Mouse (Mus musculus): Measurements from ENCODE around the gene Olfr872. TPM values are rescaled to one million over a fixed set of nuclear protein-coding genes. Genes with fewer than 3 reads are reported as not detected.
"Not testable (repeated sequence)": the region's sequence is repeated elsewhere in the genome, so short reads cannot be mapped to it uniquely, and the experiment has no call there.

Olfr872 gene
- polyA plus RNA-seq (2014; fragmentation: Nextera tagmentation; extraction: Ambion mirVana): not detected in 2 replicates

DNA sequence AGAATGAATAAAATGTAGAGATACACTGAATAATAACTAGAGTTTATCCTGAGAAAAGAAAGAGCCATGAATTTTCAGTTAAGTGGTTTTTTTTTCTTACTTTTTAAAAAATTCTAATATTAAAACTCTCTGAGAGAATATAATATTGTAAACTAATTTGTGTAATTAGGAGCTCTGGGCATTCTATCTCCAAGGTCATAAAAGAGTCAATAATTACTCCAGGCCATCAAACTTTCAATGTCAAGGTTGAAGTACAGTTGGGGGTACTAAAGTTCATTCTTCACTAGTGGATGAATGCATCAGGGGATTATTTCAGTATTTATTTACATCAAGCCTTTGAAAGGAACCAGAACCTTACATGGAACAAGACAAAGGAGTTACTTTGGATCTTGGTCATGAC is at the start of gene Olfr872:
Gene Olfr872, plus strand, starts transcription at position 301 of the 400 bp plus-strand sequence.
- no peak for ATAC-seq (ENCODE audit: low FRiP score)
- Histone ChIP-seq H3K4me3 (replicated peaks; ENCODE audit: low read length) (no peak within 1 kb of the TSS), H3K9ac (no peak within 1 kb of the TSS), H3K4me2 (replicated peaks) (no peak within 1 kb of the TSS), H3K36me3 (replicated peaks; ENCODE audit: control insufficient read depth, insufficient read depth) (no peaks in the 10 kb centered on the region), H3K27ac (no peak within 1 kb of the TSS), H3K9me3 (ENCODE audit: control insufficient read depth, low read length) (no peaks in the 10 kb centered on the region), H3K4me1 (replicated peaks; ENCODE audit: control insufficient read depth, insufficient read depth, low read length) (no peaks in the 10 kb centered on the region), H3K27me3 (ENCODE audit: control insufficient read depth, insufficient read depth, low read length) (no peaks in the 10 kb centered on the region)
- no peak for DNase-seq (ENCODE audit: low spot score)

GRCm38 (mm10) chr9:20202131-20202530 is 34.8 kb upstream of the Olfr872 start:
- Histone ChIP-seq H3K4me2 (replicated peaks) (no peak overlapping the region), H3K27me3 (ENCODE audit: control insufficient read depth, insufficient read depth, low read length) (no peaks in the 10 kb centered on the region), H3K9me3 (ENCODE audit: control insufficient read depth, low read length) (peaks cover 16% of the 10 kb centered on the region), H3K9ac (no peak overlapping the region), H3K4me3 (replicated peaks; ENCODE audit: low read length) (no peak overlapping the region), H3K36me3 (replicated peaks; ENCODE audit: control insufficient read depth, insufficient read depth) (no peaks in the 10 kb centered on the region), H3K27ac (no peak overlapping the region), H3K4me1 (replicated peaks; ENCODE audit: control insufficient read depth, insufficient read depth, low read length) (no peaks in the 10 kb centered on the region)
- 69% methylated on average over 1 of the region's 1 CpGs for WGBS
- DNase-seq (ENCODE audit: low spot score): no peak
- no peak for ATAC-seq (ENCODE audit: low FRiP score)

DNA sequence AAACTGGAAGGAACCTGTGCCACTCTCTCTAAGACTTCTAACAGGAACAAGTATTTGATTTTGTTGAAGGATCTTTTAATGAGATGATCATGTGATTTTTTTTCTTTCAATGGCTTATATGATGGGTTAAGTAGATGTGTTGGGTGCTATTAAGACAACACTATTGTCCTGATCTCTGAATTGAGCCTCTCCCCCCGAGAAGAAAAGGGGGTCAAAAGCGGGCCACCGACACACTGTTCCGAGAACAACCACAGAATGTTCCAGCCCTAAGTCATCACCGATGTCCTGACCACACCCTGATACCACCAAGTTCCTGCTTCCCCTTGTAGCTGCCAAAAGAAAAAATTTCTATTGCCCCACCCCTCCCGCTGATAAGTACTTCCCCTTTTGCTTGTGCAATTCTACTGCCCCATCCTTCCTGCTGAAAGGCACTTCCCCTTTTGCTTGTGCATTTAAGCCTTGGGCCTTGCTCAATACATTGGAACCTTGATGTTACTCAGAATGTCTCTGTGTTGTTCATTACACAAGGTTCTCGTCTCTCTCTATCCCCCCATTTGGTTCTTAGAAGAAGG is 33.4 kb upstream of the Olfr872 start:
- 88% methylated on average over 7 of the region's 7 CpGs for WGBS

GRCm38 (mm10) chr9:20210812-20211211 is 26.1 kb upstream of the Olfr872 start:
- Histone ChIP-seq H3K4me3 (replicated peaks; ENCODE audit: low read length) (no peak overlapping the region), H3K4me2 (replicated peaks) (no peak overlapping the region), H3K9me3 (ENCODE audit: control insufficient read depth, low read length) (peaks cover 10% of the 10 kb centered on the region; the same call in 1 of the 2 replicates), H3K27ac (no peak overlapping the region), H3K9ac (no peak overlapping the region), H3K4me1 (replicated peaks; ENCODE audit: control insufficient read depth, insufficient read depth, low read length) (no peaks in the 10 kb centered on the region), H3K36me3 (replicated peaks; ENCODE audit: control insufficient read depth, insufficient read depth) (no peaks in the 10 kb centered on the region), H3K27me3 (ENCODE audit: control insufficient read depth, insufficient read depth, low read length) (no peaks in the 10 kb centered on the region)
- 55% methylated on average over 1 of the region's 1 CpGs for WGBS
- no peak for ATAC-seq (ENCODE audit: low FRiP score)
- no peak for DNase-seq (ENCODE audit: low spot score)

More for the DNA sequence above, 33.4 kb upstream of the Olfr872 start:
- H3K9ac ChIP-seq; H3K4me2 ChIP-seq (replicated peaks); H3K27ac ChIP-seq; H3K27me3 ChIP-seq (ENCODE audit: control insufficient read depth, insufficient read depth, low read length); H3K36me3 ChIP-seq (replicated peaks; ENCODE audit: control insufficient read depth, insufficient read depth); DNase-seq (ENCODE audit: low spot score); ATAC-seq (ENCODE audit: low FRiP score); H3K4me3 ChIP-seq (replicated peaks; ENCODE audit: low read length); H3K4me1 ChIP-seq (replicated peaks; ENCODE audit: control insufficient read depth, insufficient read depth, low read length): not testable (repeated sequence)
- peaks cover 19% of the 10 kb centered on the region for H3K9me3 ChIP-seq (ENCODE audit: control insufficient read depth, low read length)

GRCm38 (mm10) chr9:20211477-20211876 is 25.4 kb upstream of the Olfr872 start:
- no peak for DNase-seq (ENCODE audit: low spot score)
- ATAC-seq (ENCODE audit: low FRiP score): no peak
- Histone ChIP-seq H3K9me3 (ENCODE audit: control insufficient read depth, low read length) (peaks cover 8% of the 10 kb centered on the region; the same call in 1 of the 2 replicates), H3K4me3 (replicated peaks; ENCODE audit: low read length) (no peak overlapping the region), H3K9ac (no peak overlapping the region), H3K4me2 (replicated peaks) (no peak overlapping the region), H3K36me3 (replicated peaks; ENCODE audit: control insufficient read depth, insufficient read depth) (no peaks in the 10 kb centered on the region), H3K27ac (no peak overlapping the region), H3K27me3 (ENCODE audit: control insufficient read depth, insufficient read depth, low read length) (no peaks in the 10 kb centered on the region), H3K4me1 (replicated peaks; ENCODE audit: control insufficient read depth, insufficient read depth, low read length) (no peaks in the 10 kb centered on the region)
- WGBS: 75% methylated on average over 2 of the region's 2 CpGs

DNA sequence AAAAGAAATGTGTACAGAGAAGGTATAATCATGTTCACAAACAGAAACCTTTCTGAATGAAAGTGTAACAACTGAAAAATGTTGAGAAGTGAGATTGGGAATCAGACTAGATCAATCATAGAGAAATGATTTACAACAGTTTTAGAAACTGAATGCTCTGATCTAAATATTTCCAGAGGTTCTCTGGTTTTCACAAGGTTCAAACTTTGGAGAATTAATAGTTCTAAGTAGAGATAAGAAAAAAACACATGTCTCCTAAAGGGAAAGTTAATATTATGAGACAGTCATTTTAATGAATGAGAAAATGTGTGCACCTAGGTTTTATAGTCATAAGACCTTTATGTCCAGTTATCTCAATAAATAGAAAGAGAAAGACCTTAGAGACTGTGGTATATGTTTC is 25.0 kb upstream of the Olfr872 start, which contains the start of gene Olfr871:
Gene Olfr871, plus strand, starts transcription at position 301 of the 400 bp plus-strand sequence.
- no peak within 1 kb of the TSS for H3K4me3 ChIP-seq (replicated peaks; ENCODE audit: low read length)
- no peaks in the 10 kb centered on the region for H3K4me1 ChIP-seq (replicated peaks; ENCODE audit: control insufficient read depth, insufficient read depth, low read length)
- ATAC-seq (ENCODE audit: low FRiP score) (no peak), DNase-seq (ENCODE audit: low spot score) (no peak)
- H3K36me3 ChIP-seq (replicated peaks; ENCODE audit: control insufficient read depth, insufficient read depth): no peaks in the 10 kb centered on the region
- H3K27ac ChIP-seq: no peak within 1 kb of the TSS
- no peak within 1 kb of the TSS for H3K4me2 ChIP-seq (replicated peaks)
- H3K9ac ChIP-seq: no peak within 1 kb of the TSS
- no peaks in the 10 kb centered on the region for H3K27me3 ChIP-seq (ENCODE audit: control insufficient read depth, insufficient read depth, low read length)
- peaks cover 11% of the 10 kb centered on the region; the same call in 1 of the 2 replicates for H3K9me3 ChIP-seq (ENCODE audit: control insufficient read depth, low read length)

- Histone ChIP-seq H3K4me3 (replicated peaks; ENCODE audit: low read length) (no peak overlapping the region), H3K27ac (no peak overlapping the region), H3K27me3 (ENCODE audit: control insufficient read depth, insufficient read depth, low read length) (no peaks in the 10 kb centered on the region), H3K9me3 (ENCODE audit: control insufficient read depth, low read length) (0 out of 2 replicates have a peak, but pooled peaks cover 2% of the 10 kb centered on the region), H3K4me2 (replicated peaks) (no peak overlapping the region), H3K9ac (no peak overlapping the region), H3K4me1 (replicated peaks; ENCODE audit: control insufficient read depth, insufficient read depth, low read length) (no peaks in the 10 kb centered on the region), H3K36me3 (replicated peaks; ENCODE audit: control insufficient read depth, insufficient read depth) (no peaks in the 10 kb centered on the region)
- ATAC-seq (ENCODE audit: low FRiP score) (no peak), DNase-seq (ENCODE audit: low spot score) (no peak)
- 74% methylated on average over 2 of the region's 2 CpGs for WGBS
These were observed 459 bp downstream of the Olfr872 start for GRCm38 (mm10) chr9:20237378-20237777.

GRCm38 (mm10) chr9:20282051-20282450 is 45.1 kb downstream of the Olfr872 start, which contains the start of gene Olfr39:
TSS of gene Olfr39 (plus strand) at chr9:20282351.
- no peaks in the 10 kb centered on the region for H3K9me3 ChIP-seq (ENCODE audit: control insufficient read depth, low read length)
- no peaks in the 10 kb centered on the region for H3K36me3 ChIP-seq (replicated peaks; ENCODE audit: control insufficient read depth, insufficient read depth)
- no peak within 1 kb of the TSS for H3K4me3 ChIP-seq (replicated peaks; ENCODE audit: low read length)
- no peaks in the 10 kb centered on the region for H3K4me1 ChIP-seq (replicated peaks; ENCODE audit: control insufficient read depth, insufficient read depth, low read length)
- H3K9ac ChIP-seq: no peak within 1 kb of the TSS
- ATAC-seq (ENCODE audit: low FRiP score) (no peak), DNase-seq (ENCODE audit: low spot score) (no peak)
- no peak within 1 kb of the TSS for H3K27ac ChIP-seq
- 84% methylated on average over 1 of the region's 1 CpGs for WGBS
- no peak within 1 kb of the TSS for H3K4me2 ChIP-seq (replicated peaks)
- H3K27me3 ChIP-seq (ENCODE audit: control insufficient read depth, insufficient read depth, low read length): no peaks in the 10 kb centered on the region

GRCm38 (mm10) chr9:20295562-20295961 is 58.6 kb downstream of the Olfr872 start:
- not testable (repeated sequence) for H3K36me3 ChIP-seq (replicated peaks; ENCODE audit: control insufficient read depth, insufficient read depth); H3K27me3 ChIP-seq (ENCODE audit: control insufficient read depth, insufficient read depth, low read length); ATAC-seq (ENCODE audit: low FRiP score); DNase-seq (ENCODE audit: low spot score); H3K27ac ChIP-seq; H3K4me3 ChIP-seq (replicated peaks; ENCODE audit: low read length); H3K4me1 ChIP-seq (replicated peaks; ENCODE audit: control insufficient read depth, insufficient read depth, low read length); H3K4me2 ChIP-seq (replicated peaks); H3K9ac ChIP-seq; H3K9me3 ChIP-seq (ENCODE audit: control insufficient read depth, low read length)
- 80% methylated on average over 5 of the region's 5 CpGs for WGBS

DNA sequence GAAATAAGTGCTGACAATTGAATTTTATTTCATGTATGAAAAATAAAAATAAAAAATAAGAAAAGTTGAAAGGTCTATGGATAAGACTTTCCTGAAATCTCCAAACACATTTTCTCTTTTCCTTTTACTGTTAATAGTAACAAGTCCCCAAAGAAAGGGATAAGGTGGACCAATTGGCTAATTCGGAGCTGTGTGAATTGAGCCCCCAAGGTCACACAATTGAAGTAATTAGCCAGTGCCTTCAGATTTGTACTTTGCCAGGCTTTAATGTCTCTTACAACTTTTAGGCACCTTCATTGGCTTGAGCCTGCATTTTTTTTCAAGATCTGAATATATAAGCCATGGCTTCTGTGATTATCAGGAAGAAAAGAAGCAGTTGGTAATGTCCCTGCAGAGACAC is 61.3 kb downstream of the Olfr872 start, which contains the start of gene Olfr873:
Gene Olfr873, plus strand, starts transcription at position 301 of the 400 bp plus-strand sequence.
- Histone ChIP-seq H3K9me3 (ENCODE audit: control insufficient read depth, low read length) (no peaks in the 10 kb centered on the region), H3K4me2 (replicated peaks) (no peak within 1 kb of the TSS), H3K4me3 (replicated peaks; ENCODE audit: low read length) (no peak within 1 kb of the TSS), H3K9ac (no peak within 1 kb of the TSS), H3K4me1 (replicated peaks; ENCODE audit: control insufficient read depth, insufficient read depth, low read length) (no peaks in the 10 kb centered on the region), H3K36me3 (replicated peaks; ENCODE audit: control insufficient read depth, insufficient read depth) (no peaks in the 10 kb centered on the region), H3K27me3 (ENCODE audit: control insufficient read depth, insufficient read depth, low read length) (no peaks in the 10 kb centered on the region), H3K27ac (no peak within 1 kb of the TSS)
- no peak for DNase-seq (ENCODE audit: low spot score)
- ATAC-seq (ENCODE audit: low FRiP score): no peak
- WGBS: 88% methylated on average over 1 of the region's 1 CpGs
